Mouse (Mus musculus) erythroid progenitor cell, adult 5-6 weeks (primary cell): Measurements from ENCODE around the gene Slc25a25. TPM values are rescaled to one million over a fixed set of nuclear protein-coding genes. Genes with fewer than 3 reads are reported as not detected.

ENCODE experiments used
- ATAC-seq: replicated peaks from 2 replicates; pipeline ENCODE4 v1.8.0; 2016; ENCODE audit warnings: moderate number of reproducible peaks, mild to moderate bottlenecking, moderate TSS enrichment, inconsistent platforms; ENCODE audit not compliant: poor library complexity, low FRiP score, severe bottlenecking
- total RNA-seq, 2 experiments: library from RNA; stranded (forward) in 1 of 2; stranded (reverse) in 1 of 2; fragments of 150-400 nt in 1 of 2; fragments of 186-747, 209-891 nt in 1 of 2; gene quantifications; 2 replicates each; pipeline versions ENCODE4 v1.2.3 to v1.2.4; 2015 to 2017; ENCODE audit warnings: low replicate concordance in 2 of 2

Gene Slc25a25
- total RNA-seq, 2 experiments from 2014 or later = 5.4 to 19.0 TPM

GRCm38 (mm10) chr2:32412742-32413531 is 38.3 kb downstream of the Slc25a25 start:
- no peak for ATAC-seq

- no peak for ATAC-seq
Measured at GRCm38 (mm10) chr2:32411407-32411806, 39.8 kb downstream of the Slc25a25 start.

GRCm38 (mm10) chr2:32408429-32409424 is 42.5 kb downstream of the Slc25a25 start:
- no peak for ATAC-seq

GRCm38 (mm10) chr2:32407144-32407824 is 44.0 kb downstream of the Slc25a25 start:
- no peak for ATAC-seq

- peak; percentile 85 for ATAC-seq
Measured at GRCm38 (mm10) chr2:32404663-32405062, 46.6 kb downstream of the Slc25a25 start.

- no peak for ATAC-seq
Measured at GRCm38 (mm10) chr2:32396695-32397094, 54.5 kb downstream of the Slc25a25 start.

GRCm38 (mm10) chr2:32395946-32396621 is 55.2 kb downstream of the Slc25a25 start:
- peak; percentile 66 for ATAC-seq

GRCm38 (mm10) chr2:32395484-32395945 is 55.7 kb downstream of the Slc25a25 start, which contains the start of gene Ptges2:
Ptges2 (plus strand) TSS chr2:32395896.
- ATAC-seq = peak; percentile 91

- ATAC-seq = peak; percentile 23
Measured at GRCm38 (mm10) chr2:32394973-32395372, 56.3 kb downstream of the Slc25a25 start.

- ATAC-seq = no peak
Measured at GRCm38 (mm10) chr2:32392063-32392462, 59.2 kb downstream of the Slc25a25 start.

- no peak for ATAC-seq
Measured at GRCm38 (mm10) chr2:32390871-32391270, 60.4 kb downstream of the Slc25a25 start.

GRCm38 (mm10) chr2:32389157-32389556 is 62.1 kb downstream of the Slc25a25 start:
- no peak for ATAC-seq

GRCm38 (mm10) chr2:32387706-32388490 is 63.3 kb downstream of the Slc25a25 start, which contains the start of gene Lcn2:
Lcn2 (minus strand) TSS chr2:32388252.
- ATAC-seq = no peak

GRCm38 (mm10) chr2:32382689-32383088 is 68.6 kb downstream of the Slc25a25 start:
- ATAC-seq = no peak

GRCm38 (mm10) chr2:32381775-32382223 is 69.4 kb downstream of the Slc25a25 start, which contains the start of gene 1110008P14Rik:
1110008P14Rik (minus strand) TSS chr2:32381938.
- ATAC-seq = peak; percentile 87

GRCm38 (mm10) chr2:32381141-32381774 is 70.0 kb downstream of the Slc25a25 start:
- ATAC-seq = peak; percentile 26

- no peak for ATAC-seq
Measured at GRCm38 (mm10) chr2:32380001-32380500, 71.2 kb downstream of the Slc25a25 start.
